In the genomic region with DNA sequence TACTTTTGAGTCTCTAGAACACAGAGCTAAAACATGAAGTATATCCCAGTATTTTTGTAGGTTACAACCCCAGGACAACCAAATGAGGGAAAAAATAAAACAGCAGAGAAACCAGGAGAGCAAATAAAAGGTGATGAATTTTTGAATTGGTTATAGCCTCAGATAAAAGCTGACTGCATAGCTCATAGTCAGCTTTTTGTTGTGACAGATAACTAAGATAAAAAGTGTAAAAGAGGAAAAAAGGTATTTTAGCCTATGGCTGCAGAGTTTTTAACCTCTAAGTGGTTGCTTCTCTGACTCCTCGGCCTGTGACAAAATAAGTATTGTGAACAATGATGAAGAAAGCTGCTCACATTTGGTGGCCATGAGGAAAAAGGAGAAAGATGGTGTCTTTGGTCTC, we compare ENCODE assay signal across 27 mouse cellular contexts.
"Had no signal": no experiment of that assay in that cellular context is flagged by ENCODE, and none has a peak within 500 bp of the region (broad histone marks: within the 10 kb centered on the region; RNA-seq: fewer than 3 reads in every experiment).

No protein-coding gene starts in this region.

- H3K27me3 ChIP-seq: embryonic facial prominence, embryonic 12.5 days; embryonic facial prominence, embryonic 13.5 days; embryonic facial prominence, embryonic 15.5 days; forebrain, embryonic 12.5 days; forebrain, embryonic 13.5 days; forebrain, embryonic 15.5 days had no signal

- H3K27ac ChIP-seq: embryonic facial prominence, embryonic 10.5 days; embryonic facial prominence, embryonic 12.5 days; embryonic facial prominence, embryonic 13.5 days; embryonic facial prominence, embryonic 15.5 days; forebrain, embryonic 10.5 days; forebrain, embryonic 12.5 days; forebrain, embryonic 13.5 days; forebrain, embryonic 15.5 days; gastrocnemius, adult 2 months; heart, adult 2 months had no signal

- H3K4me1 ChIP-seq: embryonic facial prominence, embryonic 10.5 days; embryonic facial prominence, embryonic 12.5 days; embryonic facial prominence, embryonic 13.5 days; embryonic facial prominence, embryonic 15.5 days; forebrain, embryonic 10.5 days; forebrain, embryonic 12.5 days; forebrain, embryonic 13.5 days; forebrain, embryonic 15.5 days had no signal

- H3K9ac ChIP-seq: embryonic facial prominence, embryonic 12.5 days; embryonic facial prominence, embryonic 13.5 days; embryonic facial prominence, embryonic 15.5 days; forebrain, embryonic 12.5 days; forebrain, embryonic 13.5 days; forebrain, embryonic 15.5 days; forebrain, postnatal 0 days had no signal

- DNase-seq: cerebellum, adult 9-10 months; cerebellum, adult 9-11 months; cerebellum, postnatal 10 days; cerebellum, postnatal 14 days; cerebellum, postnatal 25 days; cerebellum, postnatal 36 days; embryo, embryonic 11 days; forebrain, postnatal 0 days; gastrocnemius, adult 2 months; gastrocnemius, postnatal 10 days; gastrocnemius, postnatal 14 days; gastrocnemius, postnatal 25 days; gastrocnemius, postnatal 36 days; heart, adult 11 months; heart, adult 18-20 months; heart, adult 2 months had no signal

- H3K36me3 ChIP-seq: embryonic facial prominence, embryonic 10.5 days; embryonic facial prominence, embryonic 12.5 days; embryonic facial prominence, embryonic 13.5 days; embryonic facial prominence, embryonic 15.5 days; forebrain, embryonic 10.5 days; forebrain, embryonic 12.5 days; forebrain, embryonic 15.5 days had no signal

- H3K4me2 ChIP-seq: embryonic facial prominence, embryonic 12.5 days; embryonic facial prominence, embryonic 13.5 days; embryonic facial prominence, embryonic 15.5 days; forebrain, embryonic 12.5 days; forebrain, embryonic 13.5 days; forebrain, embryonic 15.5 days had no signal

- H3K4me3 ChIP-seq: embryonic facial prominence, embryonic 10.5 days; embryonic facial prominence, embryonic 12.5 days; embryonic facial prominence, embryonic 13.5 days; embryonic facial prominence, embryonic 15.5 days; erythroblast, embryonic 14.5 days; forebrain, embryonic 10.5 days; forebrain, embryonic 12.5 days; forebrain, embryonic 13.5 days; forebrain, embryonic 15.5 days; gastrocnemius, adult 2 months; heart, adult 2 months had no signal

- ATAC-seq: forebrain, embryonic 13.5 days; forebrain, embryonic 14.5 days; forebrain, embryonic 15.5 days; forebrain, embryonic 16.5 days; forebrain, postnatal 0 days had no signal

- H3K9me3 ChIP-seq: embryonic facial prominence, embryonic 12.5 days; embryonic facial prominence, embryonic 13.5 days; embryonic facial prominence, embryonic 15.5 days; forebrain, embryonic 12.5 days; forebrain, embryonic 13.5 days; forebrain, embryonic 15.5 days had no signal
